Mouse (Mus musculus) frontal cortex, postnatal 36 days (tissue): ENCODE measurements around the gene Etd.
A peak's percentile ranks its signal among the peaks of the same experiment; 100 is the strongest.
"Not testable (repeated sequence)": the region's sequence is repeated elsewhere in the genome, so short reads cannot be mapped to it uniquely, and the experiment has no call there.

ENCODE experiments used
- DNase-seq, 2 experiments: peaks; one replicate each; pipeline ENCODE4 v3.0.0; 2022; ENCODE audit warnings: low spot score in 2 of 2

The Etd gene

DNA sequence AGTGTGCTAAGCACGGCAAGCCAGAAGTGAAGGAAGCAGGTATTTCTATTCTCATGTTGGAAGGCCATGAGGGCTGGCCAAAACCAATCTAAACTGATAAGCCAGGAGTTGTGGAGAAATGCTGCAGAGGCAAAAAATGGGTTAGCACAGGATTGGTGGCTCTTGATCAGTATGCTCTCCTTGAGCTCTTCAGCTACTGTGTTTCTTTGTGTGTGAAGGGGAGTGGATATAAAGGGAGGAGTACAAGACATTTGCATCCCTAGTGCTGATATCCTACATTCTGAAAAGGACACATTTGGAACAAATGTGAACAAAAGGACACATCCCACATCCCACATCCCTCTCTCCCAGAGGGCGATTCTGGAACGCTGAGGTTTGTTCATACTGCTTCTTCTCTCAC lies at the start of gene Etd:
Etd (plus strand) TSS at position 301 of the 400 bp plus-strand sequence.
- DNase-seq: no peak

DNA sequence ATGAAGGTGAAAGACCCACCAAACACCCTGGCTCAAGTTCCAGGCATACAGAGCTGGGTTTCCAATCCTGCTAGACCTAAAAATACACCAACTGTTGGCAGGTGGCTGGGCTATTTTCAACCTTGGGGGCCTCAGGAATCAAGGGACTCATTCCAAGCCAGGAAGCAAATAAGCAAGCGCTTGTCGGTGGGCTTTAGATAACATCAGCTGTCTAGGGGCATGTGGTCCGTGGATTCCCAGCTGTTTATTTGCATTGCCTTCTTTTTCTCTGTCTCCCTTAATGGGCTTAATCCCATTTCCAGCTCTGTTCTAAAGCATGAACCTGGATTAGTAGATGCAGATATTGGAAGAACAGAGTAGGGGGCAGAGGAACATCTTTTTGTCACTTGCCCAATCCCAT lies 48.4 kb upstream of the Etd start:
- no peak for DNase-seq

DNA sequence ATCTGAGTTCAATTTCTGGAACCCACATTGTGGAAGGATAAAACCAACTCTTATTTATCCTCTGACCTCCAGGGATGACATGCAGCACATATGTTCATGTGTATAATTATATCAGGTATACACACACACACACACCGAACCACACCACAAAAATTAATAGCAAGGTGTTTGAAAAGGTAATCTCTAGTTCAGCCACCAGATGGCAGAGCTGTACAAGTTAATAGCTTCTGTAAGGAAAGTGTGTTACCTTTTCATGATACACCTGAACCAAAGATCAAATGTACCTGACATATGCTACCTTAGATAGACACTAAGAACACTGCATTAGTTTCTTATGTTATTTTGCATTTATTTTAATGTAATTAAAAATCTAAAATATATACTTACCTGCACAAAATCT lies 1.8 kb upstream of the Etd start:
- peak in 1 of 2 experiments; percentile 1 for DNase-seq

DNA sequence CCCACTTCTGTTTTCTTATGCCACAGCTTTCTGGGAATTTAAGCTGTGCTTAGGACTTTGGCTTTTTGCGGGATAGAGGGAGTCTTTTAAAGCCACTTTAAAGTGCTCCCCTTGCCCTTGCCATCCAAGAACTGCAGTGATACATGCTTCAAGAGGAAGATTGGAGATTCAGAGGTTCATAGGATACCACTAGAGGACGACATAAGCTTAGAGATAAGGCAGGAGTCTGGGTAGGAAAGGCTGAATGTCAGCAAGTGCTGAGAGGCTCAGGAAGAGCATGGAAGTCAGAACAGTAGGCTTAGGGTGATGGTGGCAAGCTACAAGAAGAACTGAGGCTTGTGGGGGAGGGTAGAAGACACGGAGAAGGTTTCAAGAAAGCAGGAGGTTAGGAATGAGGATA lies 24.9 kb downstream of the Etd start:
- DNase-seq: peak in 1 of 2 experiments; percentile 2

DNA sequence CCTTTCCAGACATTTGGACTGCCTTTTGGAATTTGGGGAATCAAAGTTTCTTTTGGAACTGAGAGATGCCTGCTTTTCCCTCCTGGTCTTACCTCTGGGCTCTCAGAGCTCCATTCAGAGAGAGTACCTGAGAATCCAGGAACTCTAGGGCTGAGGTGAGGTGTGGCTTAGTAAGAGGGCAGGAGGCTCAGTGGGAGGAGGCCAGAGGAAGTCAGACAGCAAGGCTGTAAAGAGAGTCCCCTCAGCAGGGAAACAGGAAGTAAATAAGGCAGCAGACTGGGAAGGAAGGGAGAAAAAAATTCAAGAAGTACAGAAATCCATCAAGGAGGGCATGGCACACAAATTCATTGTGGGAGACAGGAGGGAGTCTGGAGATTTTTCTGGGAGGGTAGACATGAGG lies 29.5 kb downstream of the Etd start:
- not testable (repeated sequence) for DNase-seq
